Mouse (Mus musculus) megakaryocyte, embryonic 14.5 days (primary cell): ENCODE results near the gene Samd8.

ENCODE experiments used
- FLI1 ChIP-seq: IDR thresholded peaks from 2 replicates; pipeline ENCODE4 v1.6.1; 2012; ENCODE audit warnings: low read length, inconsistent platforms, mixed read lengths
- GATA1 ChIP-seq: IDR thresholded peaks from 3 replicates; pipeline ENCODE4 v1.6.1; 2012; ENCODE audit warnings: mixed read lengths, low read length, inconsistent platforms, borderline replicate concordance

DNA sequence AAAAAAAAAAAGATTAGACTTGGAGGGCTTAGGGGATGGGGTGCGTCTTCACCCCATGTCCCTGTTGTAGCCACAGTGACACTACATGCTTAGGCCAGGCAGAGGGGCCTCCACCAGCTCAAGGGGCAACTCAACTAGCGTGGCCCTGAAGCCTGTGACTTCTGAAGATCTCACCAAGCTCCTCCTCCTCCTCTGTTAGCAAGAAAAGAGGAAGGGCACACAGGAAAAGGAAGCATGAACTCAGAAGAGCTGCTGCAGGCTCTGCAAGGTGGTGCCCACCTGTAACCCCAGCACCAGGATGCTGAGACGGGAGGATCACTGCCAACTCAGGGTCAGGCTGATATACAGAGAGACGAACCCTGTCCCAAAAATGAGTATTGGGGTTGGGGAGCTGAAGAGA is 61.0 kb downstream of the Samd8 start:
- TF ChIP-seq GATA1 (no peak), FLI1 (no peak)
